Mouse (Mus musculus): ENCODE data around the gene St8sia4. TPM values are rescaled to one million over a fixed set of nuclear protein-coding genes. Genes with fewer than 3 reads are reported as not detected.

St8sia4 gene
- polyA plus RNA-seq, 1 experiment from 2014 or later = 6.2 TPM

- Histone ChIP-seq H3K4me3 (no peak overlapping the region), H3K27me3 (ENCODE audit: poor library complexity, severe bottlenecking) (no peaks in the 10 kb centered on the region), H3K9me3 (no peaks in the 10 kb centered on the region), H3K27ac (no peak overlapping the region), H3K36me3 (replicated peaks) (no peaks in the 10 kb centered on the region; the same call in 1 of the 2 replicates), H3K4me1 (no peaks in the 10 kb centered on the region)
- WGBS = 91% methylated on average over 8 of the region's 8 CpGs
- no peak for DNase-seq (ENCODE audit: extremely low spot score, low spot score)
Measured at GRCm38 (mm10) chr1:95653445-95653844, 13.9 kb downstream of the St8sia4 start.

GRCm38 (mm10) chr1:95644292-95644691 lies 23.1 kb downstream of the St8sia4 start:
- WGBS = 86% methylated on average over 2 of the region's 2 CpGs
- no peaks in the 10 kb centered on the region for H3K4me1 ChIP-seq
- no peak overlapping the region for H3K27ac ChIP-seq
- H3K9me3 ChIP-seq = no peaks in the 10 kb centered on the region
- DNase-seq (ENCODE audit: extremely low spot score, low spot score) = no peak
- H3K36me3 ChIP-seq (replicated peaks) = no peaks in the 10 kb centered on the region
- no peaks in the 10 kb centered on the region for H3K27me3 ChIP-seq (ENCODE audit: poor library complexity, severe bottlenecking)
- no peak overlapping the region for H3K4me3 ChIP-seq

GRCm38 (mm10) chr1:95639001-95639400 lies 28.4 kb downstream of the St8sia4 start:
- H3K4me1 ChIP-seq = no peaks in the 10 kb centered on the region
- H3K9me3 ChIP-seq = no peaks in the 10 kb centered on the region
- H3K27me3 ChIP-seq (ENCODE audit: poor library complexity, severe bottlenecking) = no peaks in the 10 kb centered on the region
- 96% methylated on average over 3 of the region's 3 CpGs for WGBS
- no peak overlapping the region for H3K27ac ChIP-seq
- H3K4me3 ChIP-seq = no peak overlapping the region
- peaks cover 4% of the 10 kb centered on the region; the same call in 1 of the 2 replicates for H3K36me3 ChIP-seq (replicated peaks)
- no peak for DNase-seq (ENCODE audit: extremely low spot score, low spot score)

- WGBS = 73% methylated on average over 5 of the region's 5 CpGs
Measured at GRCm38 (mm10) chr1:95624376-95624775, 43.0 kb downstream of the St8sia4 start.

GRCm38 (mm10) chr1:95618647-95619046 lies 48.7 kb downstream of the St8sia4 start:
- no peak for DNase-seq (ENCODE audit: extremely low spot score, low spot score)
- whole genome bisulfite sequencing = 42% methylated on average over 3 of the region's 3 CpGs
- no peaks in the 10 kb centered on the region for H3K9me3 ChIP-seq

More at GRCm38 (mm10) chr1:95624376-95624775, 43.0 kb downstream of the St8sia4 start:
- Histone ChIP-seq H3K27ac (no peak overlapping the region), H3K4me3 (no peak overlapping the region), H3K9me3 (no peaks in the 10 kb centered on the region), H3K4me1 (no peaks in the 10 kb centered on the region), H3K27me3 (ENCODE audit: poor library complexity, severe bottlenecking) (no peaks in the 10 kb centered on the region), H3K36me3 (replicated peaks) (no peaks in the 10 kb centered on the region)
- no peak for DNase-seq (ENCODE audit: extremely low spot score, low spot score)

GRCm38 (mm10) chr1:95618125-95618524 lies 49.2 kb downstream of the St8sia4 start:
- WGBS = 71% methylated on average over 3 of the region's 3 CpGs
- Histone ChIP-seq H3K36me3 (replicated peaks) (no peaks in the 10 kb centered on the region), H3K27me3 (ENCODE audit: poor library complexity, severe bottlenecking) (no peaks in the 10 kb centered on the region), H3K4me3 (no peak overlapping the region), H3K4me1 (no peaks in the 10 kb centered on the region), H3K9me3 (no peaks in the 10 kb centered on the region), H3K27ac (no peak overlapping the region)
- DNase-seq (ENCODE audit: extremely low spot score, low spot score) = no peak

More at GRCm38 (mm10) chr1:95618647-95619046, 48.7 kb downstream of the St8sia4 start:
- no peaks in the 10 kb centered on the region for H3K27me3 ChIP-seq (ENCODE audit: poor library complexity, severe bottlenecking)
- H3K36me3 ChIP-seq (replicated peaks) = no peaks in the 10 kb centered on the region
- no peaks in the 10 kb centered on the region for H3K4me1 ChIP-seq
- H3K4me3 ChIP-seq = no peak overlapping the region
- H3K27ac ChIP-seq = no peak overlapping the region

- H3K27me3 ChIP-seq (ENCODE audit: poor library complexity, severe bottlenecking) = no peaks in the 10 kb centered on the region
- no peak for DNase-seq (ENCODE audit: extremely low spot score, low spot score)
- 90% methylated on average over 2 of the region's 2 CpGs for WGBS
- no peaks in the 10 kb centered on the region for H3K9me3 ChIP-seq
- no peaks in the 10 kb centered on the region for H3K4me1 ChIP-seq
- no peak overlapping the region for H3K4me3 ChIP-seq
- no peak overlapping the region for H3K27ac ChIP-seq
- no peaks in the 10 kb centered on the region for H3K36me3 ChIP-seq (replicated peaks)
Measured at GRCm38 (mm10) chr1:95610017-95610416, 57.4 kb downstream of the St8sia4 start.

- 86% methylated on average over 5 of the region's 5 CpGs for WGBS
- no peak overlapping the region for H3K27ac ChIP-seq
- no peaks in the 10 kb centered on the region for H3K9me3 ChIP-seq
- no peak for DNase-seq (ENCODE audit: extremely low spot score, low spot score)
- no peaks in the 10 kb centered on the region for H3K4me1 ChIP-seq
- H3K27me3 ChIP-seq (ENCODE audit: poor library complexity, severe bottlenecking) = no peaks in the 10 kb centered on the region
- no peaks in the 10 kb centered on the region for H3K36me3 ChIP-seq (replicated peaks)
- no peak overlapping the region for H3K4me3 ChIP-seq
Measured at GRCm38 (mm10) chr1:95609045-95609444, 58.3 kb downstream of the St8sia4 start.

GRCm38 (mm10) chr1:95605458-95605857 lies 61.9 kb downstream of the St8sia4 start:
- Histone ChIP-seq H3K9me3 (no peaks in the 10 kb centered on the region), H3K4me1 (no peaks in the 10 kb centered on the region), H3K36me3 (replicated peaks) (no peaks in the 10 kb centered on the region), H3K4me3 (no peak overlapping the region), H3K27me3 (ENCODE audit: poor library complexity, severe bottlenecking) (no peaks in the 10 kb centered on the region), H3K27ac (no peak overlapping the region)
- WGBS = 94% methylated on average over 2 of the region's 2 CpGs
- DNase-seq (ENCODE audit: extremely low spot score, low spot score) = no peak

- Histone ChIP-seq H3K27ac (no peak overlapping the region), H3K4me3 (no peak overlapping the region), H3K4me1 (no peaks in the 10 kb centered on the region), H3K36me3 (replicated peaks) (no peaks in the 10 kb centered on the region), H3K27me3 (ENCODE audit: poor library complexity, severe bottlenecking) (no peaks in the 10 kb centered on the region), H3K9me3 (no peaks in the 10 kb centered on the region)
- 90% methylated on average over 1 of the region's 1 CpGs for WGBS
- DNase-seq (ENCODE audit: extremely low spot score, low spot score) = no peak
Measured at GRCm38 (mm10) chr1:95598108-95598507, 69.3 kb downstream of the St8sia4 start.

- WGBS = 97% methylated on average over 1 of the region's 1 CpGs
- Histone ChIP-seq H3K4me1 (no peaks in the 10 kb centered on the region), H3K27me3 (ENCODE audit: poor library complexity, severe bottlenecking) (no peaks in the 10 kb centered on the region), H3K4me3 (no peak overlapping the region), H3K27ac (no peak overlapping the region), H3K9me3 (no peaks in the 10 kb centered on the region), H3K36me3 (replicated peaks) (no peaks in the 10 kb centered on the region)
- DNase-seq (ENCODE audit: extremely low spot score, low spot score) = no peak
Measured at GRCm38 (mm10) chr1:95596825-95597224, 70.5 kb downstream of the St8sia4 start.

- WGBS = 85% methylated on average over 2 of the region's 2 CpGs
- Histone ChIP-seq H3K9me3 (no peaks in the 10 kb centered on the region), H3K4me1 (no peaks in the 10 kb centered on the region), H3K27me3 (ENCODE audit: poor library complexity, severe bottlenecking) (no peaks in the 10 kb centered on the region), H3K36me3 (replicated peaks) (no peaks in the 10 kb centered on the region), H3K27ac (no peak overlapping the region), H3K4me3 (no peak overlapping the region)
- DNase-seq (ENCODE audit: extremely low spot score, low spot score) = no peak
Measured at GRCm38 (mm10) chr1:95591101-95591500, 76.3 kb downstream of the St8sia4 start.

GRCm38 (mm10) chr1:95590108-95590507 lies 77.3 kb downstream of the St8sia4 start:
- WGBS = 88% methylated on average over 2 of the region's 2 CpGs
- Histone ChIP-seq H3K4me1 (no peaks in the 10 kb centered on the region), H3K27ac (no peak overlapping the region), H3K36me3 (replicated peaks) (no peaks in the 10 kb centered on the region), H3K4me3 (no peak overlapping the region), H3K9me3 (no peaks in the 10 kb centered on the region), H3K27me3 (ENCODE audit: poor library complexity, severe bottlenecking) (no peaks in the 10 kb centered on the region)
- no peak for DNase-seq (ENCODE audit: extremely low spot score, low spot score)

GRCm38 (mm10) chr1:95589471-95589870 lies 77.9 kb downstream of the St8sia4 start:
- Histone ChIP-seq H3K27me3 (ENCODE audit: poor library complexity, severe bottlenecking) (no peaks in the 10 kb centered on the region), H3K9me3 (no peaks in the 10 kb centered on the region), H3K4me1 (no peaks in the 10 kb centered on the region), H3K4me3 (no peak overlapping the region), H3K36me3 (replicated peaks) (no peaks in the 10 kb centered on the region), H3K27ac (no peak overlapping the region)
- DNase-seq (ENCODE audit: extremely low spot score, low spot score) = no peak
